Mouse (Mus musculus) heart, adult 2 months (tissue): Measurements from ENCODE around the gene Brip1.

ENCODE experiments used
- CTCF ChIP-seq: fragments of 200-600 bp; IDR thresholded peaks from 2 replicates; pipeline ENCODE4 v1.8.1; 2022; ENCODE audit warnings: antibody characterized with exemption, mild to moderate bottlenecking, moderate library complexity
- EP300 ChIP-seq: fragments of 200-500 bp; IDR thresholded peaks from 2 replicates; pipeline ENCODE4 v1.6.1; 2011; ENCODE audit warnings: low read depth, low read length, control low read depth; ENCODE audit not compliant: insufficient read depth
- POLR2A ChIP-seq: fragments of 200-500 bp; IDR thresholded peaks from 2 replicates; pipeline ENCODE4 v1.6.1; 2011; ENCODE audit warnings: mild to moderate bottlenecking, low read depth, low read length, control low read depth; ENCODE audit not compliant: insufficient read depth

GRCm38 (mm10) chr11:86016242-86016641 lies 184.8 kb downstream of the Brip1 start:
- no peak for TF ChIP-seq POLR2A
- no peak for TF ChIP-seq CTCF
- TF ChIP-seq EP300 = no peak
